In genomic region chr2:90679061-90679810, GRCm38 (mm10) we compare ENCODE assay signal across 8 mouse cellular contexts. TPM values are rescaled to one million over a fixed set of nuclear protein-coding genes. Genes with fewer than 3 reads are reported as not detected.
DNase-seq lines count a peak whose midpoint lies in the region; ATAC-seq lines count a peak whose summit lies in the region.

No protein-coding gene starts in this region.

- ATAC-seq in heart, embryonic 13.5 days (ENCODE audit: extremely low read depth, insufficient number of reproducible peaks, low FRiP score, low TSS enrichment), result peak; percentile 90
- ATAC-seq in liver, embryonic 12.5 days, result peak; percentile 95
- ATAC-seq in stomach, embryonic 15.5 days (ENCODE audit: insufficient read depth, low FRiP score, low read depth), result peak; percentile 96

- H3K9ac ChIP-seq in heart, embryonic 13.5 days, result peak overlapping the region; percentile 91
- peak overlapping the region; percentile 92 for H3K9ac ChIP-seq in liver, embryonic 12.5 days
- H3K9ac ChIP-seq in stomach, embryonic 15.5 days, result peak overlapping the region; percentile 74

- no peaks in the 10 kb centered on the region for H3K27me3 ChIP-seq in heart, embryonic 13.5 days (replicated peaks)
- no peaks in the 10 kb centered on the region for H3K27me3 ChIP-seq in liver, embryonic 12.5 days (replicated peaks)
- H3K27me3 ChIP-seq in stomach, embryonic 15.5 days (replicated peaks), result no peaks in the 10 kb centered on the region

- H3K36me3 ChIP-seq in heart, embryonic 13.5 days, result peaks cover 25% of the 10 kb centered on the region
- H3K36me3 ChIP-seq in liver, embryonic 12.5 days, result peaks cover 35% of the 10 kb centered on the region
- H3K36me3 ChIP-seq in stomach, embryonic 15.5 days, result no peaks in the 10 kb centered on the region; the same call in 1 of the 2 replicates

- H3K4me1 ChIP-seq in brown adipose tissue, adult 24 weeks (ENCODE audit: control insufficient read depth, insufficient read depth, insufficient read length, low read length), result no peaks in the 10 kb centered on the region; the same call in 1 of the 2 replicates
- H3K4me1 ChIP-seq in heart, embryonic 13.5 days, result peaks cover 17% of the 10 kb centered on the region
- peaks cover 48% of the 10 kb centered on the region for H3K4me1 ChIP-seq in liver, embryonic 12.5 days
- peaks cover 16% of the 10 kb centered on the region for H3K4me1 ChIP-seq in stomach, embryonic 15.5 days

- peak; percentile 95 for DNase-seq in CD4-positive, CD25-positive, alpha-beta regulatory T cell, adult 2 months (ENCODE audit: low read depth, low spot score)
- DNase-seq in fat pad, adult 2 months (ENCODE audit: extremely low read depth, low read depth, low spot score), result peak; percentile 3
- peak; percentile 97 for DNase-seq in kidney, postnatal 10 days
- peak; percentile 86 to 91 for DNase-seq in natural killer cell, adult 2 months (ENCODE audit: low spot score in 2 of 2)

- peak overlapping the region; percentile 87 for H3K27ac ChIP-seq in brown adipose tissue, adult 24 weeks (replicated peaks; ENCODE audit: low read depth, low read length)
- peak overlapping the region; percentile 90 for H3K27ac ChIP-seq in heart, embryonic 13.5 days (replicated peaks)
- H3K27ac ChIP-seq in liver, embryonic 12.5 days, result peak overlapping the region; percentile 100
- peak overlapping the region; percentile 97 for H3K27ac ChIP-seq in stomach, embryonic 15.5 days

- H3K4me3 ChIP-seq in brown adipose tissue, adult 24 weeks (ENCODE audit: insufficient read depth, low read depth, low read length), result peak overlapping the region; percentile 82
- H3K4me3 ChIP-seq in heart, embryonic 13.5 days, result peak overlapping the region; percentile 91
- H3K4me3 ChIP-seq in liver, embryonic 12.5 days, result peak overlapping the region; percentile 98
- H3K4me3 ChIP-seq in stomach, embryonic 15.5 days (replicated peaks), result peak overlapping the region; percentile 87

- under 1% methylated on average over 63 of the region's 63 CpGs for WGBS in heart, embryonic 13.5 days
- WGBS in liver, embryonic 12.5 days (ENCODE audit: insufficient replicate concordance), result under 1% methylated on average over 63 of the region's 63 CpGs
- under 1% methylated on average over 63 of the region's 63 CpGs for WGBS in stomach, embryonic 15.5 days

- no peaks in the 10 kb centered on the region for H3K9me3 ChIP-seq in heart, embryonic 13.5 days
- H3K9me3 ChIP-seq in liver, embryonic 12.5 days (replicated peaks), result no peaks in the 10 kb centered on the region
- no peaks in the 10 kb centered on the region for H3K9me3 ChIP-seq in stomach, embryonic 15.5 days

- H3K4me2 ChIP-seq in heart, embryonic 13.5 days, result peak overlapping the region; percentile 96
- peak overlapping the region; percentile 78 for H3K4me2 ChIP-seq in liver, embryonic 12.5 days
- H3K4me2 ChIP-seq in stomach, embryonic 15.5 days, result peak overlapping the region; percentile 69

RNA-seq across cellular contexts. Expression of gene Nup160, which starts 2.2 kb away (rescaled TPM):
- polyA plus RNA-seq in brown adipose tissue, adult 24 weeks (2012; ENCODE audit: insufficient read depth, insufficient read length, missing spikeins), result 2.5 and 10.1 TPM in 2 replicates
- polyA plus RNA-seq in heart, embryonic 13.5 days (2015; fragmentation: Nextera tagmentation; extraction: Ambion mirVana), result 21.2 and 23.8 TPM in 2 replicates
- polyA plus RNA-seq in liver, embryonic 12.5 days (2016; fragmentation: Nextera tagmentation; extraction: Ambion mirVana), result 60.3 and 61.3 TPM in 2 replicates
- polyA plus RNA-seq in stomach, embryonic 15.5 days (2015; fragmentation: Nextera tagmentation; extraction: Ambion mirVana), result 40.4 and 42.7 TPM in 2 replicates

Comparison
In these comparisons a context has a peak if more than half of its experiments do, and no peak if none do; other contexts are left out.
1. Peak in every context shown above with its lines: DNase-seq, ATAC-seq, H3K4me3 ChIP-seq and H3K27ac ChIP-seq.
2. DNase-seq: peak in every context shown above with its lines; median percentile 97 in kidney, postnatal 10 days; 95 in CD4-positive, CD25-positive, alpha-beta regulatory T cell, adult 2 months; 88 in natural killer cell, adult 2 months; 3 in fat pad, adult 2 months.